Mouse (Mus musculus): Measurements from ENCODE around the gene Fshb.

Fshb gene

DNA sequence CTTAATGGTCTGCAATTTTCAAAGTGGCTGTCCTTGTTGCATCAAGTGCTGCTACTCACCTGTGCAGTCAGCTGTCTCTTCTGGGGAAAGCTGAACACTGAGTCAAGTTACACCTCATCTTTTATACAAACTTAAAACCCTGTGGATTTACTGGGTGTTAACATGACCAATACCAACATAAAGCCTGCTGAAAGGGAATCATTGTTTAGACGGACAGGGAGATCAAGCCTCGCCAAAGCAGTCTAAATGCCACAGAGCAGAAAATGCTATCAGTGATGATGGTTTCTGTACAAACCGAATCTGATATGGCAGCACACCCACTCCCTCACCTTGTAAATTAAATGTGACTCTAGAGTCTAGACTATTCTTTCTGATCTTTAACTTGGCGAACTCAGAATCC is at the start of gene Fshb:
Gene Fshb, minus strand, starts transcription at position 101 of the 400 bp plus-strand sequence.
- no peak for DNase-seq (ENCODE audit: low spot score in 2 of 2)

GRCm38 (mm10) chr2:107084256-107084655 is 24.8 kb upstream of the Fshb start:
- no peak for DNase-seq (ENCODE audit: low spot score in 2 of 2)

DNA sequence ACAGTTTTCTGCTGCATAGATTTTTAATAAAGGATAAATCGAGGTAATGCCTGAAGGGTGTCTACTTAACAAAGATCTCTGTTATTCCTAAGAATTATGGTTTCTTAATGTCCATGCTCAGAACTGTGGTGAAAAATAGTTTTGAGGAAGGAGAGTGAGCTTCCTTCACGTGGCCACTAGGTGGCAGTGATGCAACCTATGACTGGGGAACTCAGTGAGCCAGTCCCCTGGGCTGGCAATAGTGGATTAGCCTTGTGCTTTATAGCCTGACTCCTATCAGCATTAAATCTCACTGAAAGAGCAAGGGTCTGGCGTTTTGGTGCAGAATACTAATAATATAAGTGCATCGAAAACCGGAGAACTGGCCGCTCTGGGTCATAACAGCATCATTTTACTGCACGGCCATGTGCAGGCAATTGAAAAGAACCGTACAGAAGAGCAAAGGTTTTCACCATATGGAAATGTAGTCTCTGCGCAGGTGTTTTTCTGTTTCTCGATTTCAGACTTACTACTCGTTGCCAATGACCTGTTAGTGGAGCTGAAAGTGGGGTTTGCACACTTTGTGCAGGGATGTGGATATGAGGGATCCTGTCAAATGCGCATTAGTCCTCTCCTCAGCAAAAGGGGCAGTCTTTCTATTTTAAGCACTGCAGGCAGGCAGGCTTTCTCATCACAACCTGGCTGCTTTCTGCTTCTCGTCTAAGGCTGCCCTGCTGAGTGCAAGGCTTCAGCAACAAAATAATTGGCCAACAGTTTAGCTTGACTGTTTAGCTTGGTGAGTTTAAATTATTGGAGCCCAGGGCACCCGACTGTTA is 23.8 kb upstream of the Fshb start:
- DNase-seq (ENCODE audit: low spot score in 2 of 2): no peak

DNA sequence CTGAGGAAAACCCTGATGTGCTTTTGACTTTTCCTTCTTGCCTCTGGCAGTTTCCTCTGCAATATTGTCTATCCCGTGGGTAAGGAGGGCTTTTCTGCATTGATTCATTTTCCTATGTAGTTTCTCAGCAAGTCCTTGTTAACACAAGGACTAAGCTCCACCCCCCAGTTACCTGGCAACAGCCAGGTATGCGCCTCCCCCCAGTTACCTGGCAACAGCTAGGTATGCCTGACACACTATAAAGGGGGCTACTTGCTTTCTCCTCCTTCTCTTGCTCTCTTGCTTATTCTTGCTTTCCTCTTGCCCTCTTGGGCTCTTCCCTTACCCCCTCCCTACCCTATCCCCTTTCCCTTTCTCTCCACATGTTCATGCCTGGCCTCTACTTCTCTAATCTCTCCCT is 3.8 kb upstream of the Fshb start:
- DNase-seq (ENCODE audit: low spot score in 2 of 2): no peak

GRCm38 (mm10) chr2:107045955-107046354 is 13.5 kb downstream of the Fshb start:
- DNase-seq (ENCODE audit: low spot score in 2 of 2): no peak

DNA sequence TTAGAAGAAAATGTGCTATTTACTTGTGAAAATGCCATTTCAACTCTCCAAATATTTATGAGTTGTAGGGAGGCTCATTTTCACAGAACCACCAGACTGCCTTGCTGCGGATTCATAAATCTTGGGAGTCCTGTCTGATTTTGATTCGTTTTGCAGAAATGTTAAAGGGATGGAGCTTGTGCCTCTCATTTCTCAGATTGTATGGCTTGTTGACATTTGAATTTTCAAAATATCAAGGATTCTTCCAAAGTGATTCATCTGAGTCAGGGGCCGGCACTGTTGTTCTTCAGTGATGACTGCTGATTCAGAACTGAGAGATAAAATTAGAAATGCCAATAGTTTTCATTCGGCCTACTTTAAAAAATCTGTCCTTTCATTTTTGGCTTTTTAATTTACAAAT is 18.6 kb downstream of the Fshb start:
- DNase-seq (ENCODE audit: low spot score in 2 of 2): no peak

DNA sequence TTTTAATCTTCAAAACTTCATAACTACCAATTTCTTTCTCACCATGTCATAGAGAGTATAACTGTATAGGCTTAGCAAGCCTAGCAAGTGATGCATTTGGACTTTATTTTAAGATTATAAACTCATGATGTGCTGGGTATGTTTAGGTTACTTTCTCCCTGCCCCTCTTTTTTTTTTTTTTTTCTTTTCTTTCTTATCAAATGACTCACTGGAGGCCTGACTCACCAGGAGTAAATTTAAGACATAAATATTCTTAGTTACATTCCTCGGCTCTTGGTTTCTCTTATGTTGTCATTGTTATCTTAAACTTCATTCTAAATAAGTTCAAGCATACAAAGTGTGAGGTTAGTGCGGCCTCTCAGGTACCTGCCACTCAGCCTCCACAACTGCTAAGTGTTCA is 23.5 kb downstream of the Fshb start:
- DNase-seq (ENCODE audit: low spot score in 2 of 2): no peak

DNA sequence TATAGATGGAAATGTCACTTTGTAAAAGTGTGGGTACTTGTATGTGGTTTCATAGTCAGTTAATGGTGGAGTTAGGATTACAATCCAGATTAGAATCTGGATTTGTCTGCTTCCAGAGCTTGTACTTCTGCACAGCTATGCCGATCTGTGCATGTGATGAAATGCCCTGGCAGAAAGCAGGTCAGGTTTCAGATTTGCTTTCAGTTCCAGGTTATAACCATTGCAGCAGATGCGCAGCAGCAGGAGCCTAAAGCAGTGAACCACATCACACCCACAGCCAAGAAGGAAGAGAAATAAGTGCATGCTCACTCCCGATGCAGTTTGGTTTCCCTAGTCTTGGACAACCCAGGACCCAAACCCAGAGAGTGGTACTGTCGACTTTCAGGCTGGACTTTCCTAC is 34.8 kb downstream of the Fshb start:
- DNase-seq (ENCODE audit: low spot score in 2 of 2): no peak

DNA sequence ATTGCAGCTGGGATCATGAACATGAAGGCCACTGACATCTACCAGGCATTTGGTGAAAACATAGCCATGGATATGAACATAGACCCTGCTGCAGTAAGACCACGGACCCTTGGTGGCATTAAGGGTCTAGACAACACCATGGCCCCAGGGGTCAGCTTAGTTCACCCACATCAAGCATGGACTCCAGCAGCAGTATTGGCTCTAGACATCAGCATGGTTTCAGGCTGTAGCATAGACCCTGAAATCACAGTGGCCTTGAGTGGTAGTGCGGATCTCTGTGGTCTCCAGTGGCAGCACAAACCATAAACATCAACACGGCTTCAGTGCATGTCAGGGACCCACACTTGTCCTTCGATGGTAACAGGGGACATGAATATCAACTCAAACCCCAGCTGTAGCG is 36.7 kb downstream of the Fshb start:
- no peak for DNase-seq (ENCODE audit: low spot score in 2 of 2)

DNA sequence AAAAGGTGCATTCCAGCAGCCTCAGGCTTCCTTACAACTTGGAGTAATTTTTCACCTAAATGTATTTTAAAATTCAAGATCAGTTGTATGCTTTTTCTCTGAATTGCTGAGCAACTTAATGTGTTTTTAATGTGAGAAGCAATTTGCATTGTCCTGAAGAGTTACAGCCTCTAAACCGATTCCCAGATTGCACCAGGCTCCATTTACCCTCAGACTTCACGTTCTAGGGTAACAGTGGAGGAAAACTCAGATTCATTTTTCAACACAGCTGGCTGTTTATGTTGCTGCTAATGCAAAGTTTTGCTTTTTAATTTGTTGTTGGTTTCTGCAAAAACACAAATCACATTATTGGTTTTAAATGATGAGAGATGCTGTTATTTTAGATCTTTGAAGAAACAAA is 40.1 kb downstream of the Fshb start:
- no peak for DNase-seq (ENCODE audit: low spot score in 2 of 2)

DNA sequence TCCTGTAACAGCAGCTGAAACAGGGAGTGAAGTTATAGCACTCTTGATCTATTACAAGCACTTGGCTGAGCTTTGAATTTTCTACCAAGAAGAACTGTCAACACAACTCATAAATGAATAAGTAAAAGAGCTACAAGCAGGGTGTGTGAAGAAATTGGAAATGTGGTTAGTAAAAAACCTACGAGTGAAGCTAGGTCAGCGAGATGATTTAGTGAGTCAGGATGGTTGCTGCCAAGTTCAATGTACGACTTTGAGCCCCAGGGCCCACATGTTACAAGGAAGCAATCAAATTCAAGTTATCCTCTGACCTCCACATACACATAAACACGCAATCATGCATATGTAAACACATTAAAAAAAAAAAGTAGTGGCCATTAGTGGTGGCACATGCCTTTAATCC is 46.3 kb downstream of the Fshb start:
- no peak for DNase-seq (ENCODE audit: low spot score in 2 of 2)

DNA sequence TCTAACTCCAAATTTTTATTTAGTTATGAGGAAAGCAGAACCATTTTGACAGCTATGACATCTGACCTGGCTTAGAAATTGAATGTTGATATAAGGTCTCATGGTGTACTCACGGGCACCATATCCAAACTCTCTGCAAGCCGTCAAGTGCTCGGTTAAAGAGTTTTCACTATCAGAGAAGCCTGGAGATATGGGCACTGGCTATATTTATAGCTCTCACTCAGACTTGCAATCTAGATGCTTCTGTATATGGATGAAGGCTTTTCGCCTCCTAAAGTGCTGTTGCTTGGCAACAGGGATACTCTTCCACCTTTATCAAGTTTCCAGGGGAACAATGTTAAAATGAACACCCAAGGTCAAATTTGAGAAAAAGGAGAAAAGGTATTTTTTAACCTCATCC is 47.1 kb downstream of the Fshb start:
- DNase-seq (ENCODE audit: low spot score in 2 of 2): no peak

GRCm38 (mm10) chr2:107010160-107010559 is 49.3 kb downstream of the Fshb start:
- DNase-seq (ENCODE audit: low spot score in 2 of 2): no peak

GRCm38 (mm10) chr2:107006378-107006777 is 53.1 kb downstream of the Fshb start:
- DNase-seq (ENCODE audit: low spot score in 2 of 2): no peak

Measured in spleen, postnatal 10 days (tissue).